Mouse (Mus musculus) mouse embryonic stem cell (cell line): Measurements from ENCODE around the gene Pafah1b1.

Source experiments
- in situ Hi-C, 2 experiments: fragments of 300-500 bp; cut with MboI; formaldehyde crosslinking; loops; 1 replicate in 1 of 2; 3 replicates in 1 of 2; pipeline ENCODE4 v1.14.3; 2019 to 2020; ENCODE audit warnings: low sequenced_read_pairs in 2 of 2, low pct_unique_long_range_greater_than_20kb in 1 of 2, mixed read lengths in 1 of 2; ENCODE audit not compliant: unreplicated experiment in 1 of 2

Gene Pafah1b1

DNA sequence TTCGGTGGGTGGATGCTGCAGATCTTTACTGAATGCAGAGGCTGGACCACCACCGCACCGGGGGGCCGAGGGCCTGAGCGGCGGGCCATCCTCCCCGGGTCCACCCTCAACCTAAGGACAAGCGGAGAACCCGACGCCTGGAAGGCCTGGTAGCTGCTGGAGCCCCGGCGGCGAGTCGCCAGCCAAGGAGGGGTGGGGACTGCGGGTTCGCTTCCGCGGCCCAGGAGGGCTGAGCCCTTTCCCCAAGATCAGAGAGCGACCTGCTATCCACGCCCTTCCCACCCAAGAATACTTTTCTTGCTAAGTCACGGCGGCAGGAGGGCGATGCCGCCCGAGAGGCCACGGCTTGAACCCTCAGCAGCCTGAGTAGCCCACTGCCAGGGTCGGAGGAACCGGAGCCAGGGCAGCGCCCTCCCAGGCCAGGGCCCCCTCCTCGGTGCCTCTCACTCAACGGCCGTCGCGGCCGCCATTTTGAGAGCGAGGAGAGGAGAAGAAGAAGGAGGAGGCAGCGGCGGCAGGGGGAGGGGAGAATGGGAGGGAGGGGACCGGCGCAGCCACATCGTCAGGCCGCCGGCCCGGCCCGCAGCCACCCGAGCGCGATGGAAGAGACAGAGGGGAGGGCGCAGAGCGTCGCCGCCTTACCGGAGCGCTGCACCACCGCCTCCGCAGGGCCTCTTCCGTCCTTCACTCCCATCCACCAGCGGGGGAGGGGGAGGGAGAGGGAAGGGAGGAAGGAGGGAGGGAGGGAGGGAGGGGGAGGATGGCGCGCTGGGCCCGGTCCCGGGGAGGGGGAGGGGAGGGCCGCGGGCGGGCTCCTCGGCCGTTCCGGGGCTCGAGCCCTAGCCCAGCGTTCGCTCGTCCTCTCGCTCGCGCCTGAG is 874 bp downstream of the Pafah1b1 start:
- in situ Hi-C loops = no loop called here

DNA sequence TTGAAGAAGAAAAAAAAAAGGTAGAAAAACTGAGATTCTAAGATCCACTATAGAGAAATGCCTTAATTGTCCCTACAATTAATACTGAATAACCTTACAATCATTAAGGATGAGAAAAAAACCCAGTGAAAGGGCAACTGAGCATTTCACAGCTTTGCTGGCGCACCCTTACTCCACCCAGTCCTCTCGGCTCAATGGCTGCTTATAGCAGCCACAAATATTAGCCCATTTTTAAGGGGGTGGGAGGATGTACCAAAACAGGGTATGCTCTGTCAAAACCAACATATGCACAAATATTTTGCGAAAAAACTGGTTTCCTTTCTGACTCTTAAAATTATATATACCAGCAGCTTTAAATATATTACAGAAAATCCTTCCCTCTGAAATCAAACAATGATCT is 2.5 kb downstream of the Pafah1b1 start:
- in situ Hi-C loops = no loop called here

DNA sequence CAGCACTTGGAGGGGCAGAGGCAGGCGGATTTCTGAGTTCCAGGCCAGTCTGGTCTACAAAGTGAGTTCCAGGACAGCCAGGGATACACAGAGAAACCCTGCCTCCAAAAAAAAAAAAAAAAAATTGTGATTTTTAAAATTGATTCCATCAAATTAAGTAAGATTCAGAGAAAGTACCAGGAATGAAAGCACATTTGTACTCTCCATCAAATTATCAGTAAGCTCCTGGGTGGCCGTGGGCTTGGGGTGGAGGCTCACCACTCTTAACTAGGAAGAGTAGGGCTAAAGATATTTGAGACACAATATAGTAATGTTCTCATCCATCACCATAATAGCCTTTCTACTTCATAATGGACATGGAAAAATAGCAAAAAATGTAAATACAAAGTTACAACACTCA is 3.3 kb downstream of the Pafah1b1 start:
- in situ Hi-C loops = no loop called here

DNA sequence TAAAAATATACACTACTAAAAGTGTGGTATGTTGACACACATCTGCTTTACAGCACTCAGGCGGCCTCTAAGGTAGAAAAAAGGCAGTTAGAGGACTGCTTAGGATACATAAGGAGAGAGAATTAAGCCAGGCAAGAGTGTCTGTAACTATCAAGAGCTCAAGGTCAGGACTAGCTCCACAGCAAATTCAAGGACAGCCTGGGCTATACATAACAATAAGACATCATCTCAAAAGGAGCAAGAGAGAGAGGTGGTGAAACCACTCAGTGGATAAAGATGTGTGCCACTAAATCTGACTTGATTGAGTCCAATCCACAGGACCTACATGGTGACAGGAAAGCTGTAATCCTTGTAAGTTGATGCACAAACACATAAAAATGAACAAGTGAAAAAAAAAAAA is 3.8 kb downstream of the Pafah1b1 start:
- in situ Hi-C loops = no loop called here

DNA sequence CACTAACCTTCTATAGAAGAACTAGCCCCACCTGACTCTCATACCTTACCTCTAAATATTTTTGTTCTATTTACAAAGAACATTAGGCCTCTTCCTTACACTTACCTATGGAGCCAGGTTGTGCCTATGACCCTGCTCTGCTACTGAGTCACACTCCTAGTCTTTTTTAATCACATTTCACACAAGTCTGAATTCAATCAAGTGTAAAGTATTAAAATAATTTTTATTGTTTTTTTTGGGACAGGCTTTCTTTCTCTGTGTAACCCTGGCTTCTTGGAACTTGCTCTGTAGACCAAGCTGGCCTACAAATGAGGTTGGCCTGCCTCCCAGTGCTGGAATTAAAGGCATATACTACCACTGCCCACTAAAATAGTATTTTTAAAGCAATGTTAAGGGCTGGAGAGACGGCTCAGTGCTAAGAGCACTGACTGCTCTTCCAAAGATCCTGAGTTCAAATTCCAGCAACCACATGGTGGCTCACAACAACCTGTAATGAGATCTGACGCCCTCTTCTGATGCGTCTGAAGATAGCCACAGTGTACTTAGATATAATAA is 8.4 kb downstream of the Pafah1b1 start:
- in situ Hi-C loops = no loop called here

DNA sequence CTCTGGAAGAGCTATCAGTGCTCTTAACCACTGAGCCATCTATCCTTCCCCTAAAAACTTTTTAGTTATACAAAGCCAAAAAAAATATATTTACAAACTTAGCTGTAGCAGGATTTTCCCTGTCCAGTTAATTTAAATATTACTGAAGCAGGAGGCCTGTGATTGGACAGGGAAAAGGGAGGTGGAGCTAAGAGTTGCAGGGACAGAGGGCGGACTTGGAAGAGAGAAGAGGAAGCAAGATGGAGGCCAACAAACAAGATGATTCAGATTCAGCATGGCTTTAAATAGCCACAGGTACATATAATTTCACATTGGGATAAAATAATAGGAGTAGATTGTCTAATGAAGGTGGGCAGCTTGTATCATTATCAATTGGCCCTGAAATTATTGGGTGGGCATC is 13.8 kb downstream of the Pafah1b1 start:
- in situ Hi-C loops = no loop called here

DNA sequence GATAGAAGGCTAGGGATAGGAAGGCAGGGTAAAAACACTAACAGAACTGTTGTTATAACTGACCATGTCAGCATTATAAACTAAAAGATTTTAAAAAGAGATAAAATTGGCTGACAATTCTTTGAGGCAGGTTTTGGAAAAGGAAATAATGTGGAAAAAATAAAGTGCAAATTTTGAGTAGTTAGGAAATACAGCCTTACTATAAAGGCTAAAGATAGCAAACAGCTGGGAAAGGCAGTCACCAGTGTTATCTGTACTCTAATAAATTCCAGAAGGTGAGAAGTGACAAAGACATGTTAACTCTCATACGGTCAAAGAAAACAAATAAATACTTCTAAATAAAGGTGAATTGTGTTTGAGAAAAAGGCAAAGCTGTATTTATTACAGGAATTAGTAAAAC is 15.7 kb downstream of the Pafah1b1 start:
- in situ Hi-C loops = no loop called here

DNA sequence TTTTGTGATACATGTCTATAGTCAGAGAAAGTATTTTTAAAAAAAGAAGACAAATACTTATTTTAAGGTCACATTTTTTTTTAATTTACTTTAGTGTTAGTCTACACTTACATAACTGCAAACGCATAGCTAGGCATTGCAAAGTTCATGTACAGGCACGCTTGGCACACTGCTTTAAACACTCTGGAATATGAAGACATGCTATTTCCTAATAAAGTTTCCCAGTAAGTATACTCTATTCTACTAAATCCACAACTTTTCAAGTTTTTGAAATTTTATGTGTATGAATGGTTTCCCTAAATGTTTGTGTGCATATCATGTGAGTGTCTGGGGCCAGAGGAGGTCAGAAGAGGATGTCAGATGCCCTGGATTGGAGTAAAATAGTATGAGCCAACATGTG is 20.4 kb downstream of the Pafah1b1 start:
- in situ Hi-C loops = no loop called here

DNA sequence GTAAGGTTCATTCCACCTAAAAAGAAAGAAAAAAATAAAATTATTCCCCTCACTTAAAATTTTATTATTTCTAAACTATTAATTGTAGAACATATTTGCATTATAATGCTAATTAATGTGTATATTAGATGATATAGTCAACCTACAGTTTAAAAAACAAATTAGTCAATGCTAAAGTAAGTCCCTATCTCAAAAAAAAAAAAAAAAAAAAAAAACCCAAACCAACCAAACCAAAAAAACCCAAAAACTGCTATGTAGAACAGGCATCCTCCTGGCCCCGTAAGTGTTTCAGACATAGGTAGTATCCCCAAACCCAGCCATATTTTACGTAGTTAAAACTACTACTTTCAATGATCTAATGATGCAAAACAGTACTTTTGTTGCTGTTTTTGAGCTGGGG is 25.0 kb downstream of the Pafah1b1 start:
- in situ Hi-C loops = no loop called here

DNA sequence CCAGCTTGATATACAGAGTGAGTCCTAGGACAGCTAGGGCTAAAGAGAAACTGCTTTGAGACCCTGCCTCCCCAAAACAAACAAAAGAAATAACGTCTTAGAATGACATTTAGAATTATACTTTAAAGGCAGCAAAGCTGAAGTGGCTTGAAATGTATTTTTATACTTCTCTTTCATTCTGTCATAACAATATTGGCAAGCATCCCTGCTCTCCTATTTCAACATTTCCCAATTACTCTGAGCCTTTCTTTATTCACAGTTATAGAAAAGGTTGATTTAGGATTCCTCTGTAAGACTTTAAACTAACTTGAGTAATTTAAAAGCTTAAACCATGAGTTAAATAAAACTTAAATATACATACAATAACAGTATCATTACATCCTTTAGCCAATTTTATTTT is 32.3 kb downstream of the Pafah1b1 start:
- in situ Hi-C loops = no loop called here

DNA sequence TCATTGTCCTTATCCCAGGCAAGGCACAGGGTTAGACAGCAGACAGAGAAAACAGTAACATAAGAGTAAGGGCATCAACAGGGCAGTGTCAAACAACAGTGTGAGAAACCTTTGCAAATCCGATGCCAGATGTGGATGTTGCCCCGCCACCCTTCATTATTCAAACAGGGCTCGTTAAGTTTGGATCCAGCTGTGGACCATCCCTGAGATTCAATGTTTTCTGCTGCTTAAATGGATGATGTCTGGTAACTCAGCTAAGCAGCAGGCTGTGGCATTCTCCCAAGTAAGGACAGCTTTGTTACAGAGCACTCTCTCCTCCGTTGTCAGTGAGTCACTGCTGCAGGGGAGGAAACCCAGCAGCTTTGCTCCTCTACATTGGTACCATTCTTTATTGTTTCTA is 49.3 kb downstream of the Pafah1b1 start:
- in situ Hi-C loops = no loop called here

DNA sequence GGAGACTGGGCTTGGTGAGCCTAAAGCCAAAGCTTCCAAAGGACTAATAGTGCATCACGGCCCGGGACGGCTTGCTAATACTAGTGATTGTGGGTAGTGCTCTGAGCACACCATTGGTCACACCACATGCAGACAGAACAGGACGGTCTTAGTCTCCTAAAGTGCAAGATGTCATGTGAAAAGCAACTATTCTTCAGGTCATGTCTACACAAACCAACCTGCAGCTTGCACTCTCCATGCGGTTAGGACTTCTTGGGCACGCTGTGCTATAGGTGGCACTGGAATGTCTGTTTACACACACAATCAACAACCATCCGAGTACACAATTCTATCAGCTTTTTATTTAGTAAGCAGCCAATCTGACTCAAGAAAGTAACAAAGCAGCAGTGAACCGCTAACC is 49.8 kb downstream of the Pafah1b1 start:
- in situ Hi-C loops = loop anchor here in 1 of 2 experiments (25.0 kb wide), 1 partner anchor 813 kb away; the partner anchor contains the start of gene Prpf8

DNA sequence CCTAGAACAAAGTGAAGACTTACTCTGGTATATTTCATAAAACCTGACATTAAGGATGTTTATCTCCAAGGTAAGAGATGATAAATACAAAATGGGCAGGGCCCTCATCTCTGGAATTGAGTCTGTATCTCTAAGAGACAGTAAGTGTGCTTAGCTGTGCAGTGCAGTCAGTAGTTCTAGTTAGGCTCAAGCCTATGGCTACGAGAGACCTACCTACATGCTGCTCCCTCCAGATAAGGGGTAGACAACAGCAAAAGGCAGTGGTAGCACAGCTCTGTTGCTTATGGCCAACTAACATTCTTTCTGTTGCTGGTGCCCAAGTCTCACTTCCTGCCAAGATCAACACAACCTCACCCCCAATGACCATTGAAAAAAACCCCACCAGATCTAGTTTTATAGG is 50.9 kb downstream of the Pafah1b1 start:
- in situ Hi-C loops = loop anchor here in 1 of 2 experiments (25.0 kb wide), 1 partner anchor 814 kb away; the partner anchor contains the start of gene Prpf8

DNA sequence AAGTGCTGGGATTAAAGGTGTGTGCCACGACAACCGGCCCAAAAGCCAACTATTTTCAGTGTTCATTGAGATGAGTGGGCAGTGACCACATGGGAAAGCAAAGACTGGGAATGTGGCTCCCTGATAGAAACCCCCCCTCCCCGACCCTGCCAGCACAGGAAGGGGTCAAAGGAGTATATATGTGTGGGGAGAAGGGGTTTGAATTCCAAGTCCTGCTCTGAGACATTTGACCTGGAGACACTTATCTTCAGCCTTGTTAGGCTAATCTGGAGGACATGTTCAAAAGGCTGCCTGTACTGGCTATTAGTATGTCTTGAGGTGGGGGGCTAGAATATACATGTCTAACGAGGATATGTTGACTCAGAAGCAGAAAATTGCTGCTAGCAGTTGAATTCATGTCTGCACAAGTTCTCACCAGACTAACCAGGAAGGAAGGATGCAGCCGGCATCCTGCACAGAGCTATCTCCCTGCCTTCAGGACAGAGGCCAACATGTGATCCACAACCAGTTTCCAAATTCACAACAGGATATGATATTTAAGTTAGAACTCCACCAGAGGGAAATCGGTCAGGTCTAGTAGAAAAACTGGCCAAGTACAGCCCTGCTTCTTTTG is 51.5 kb downstream of the Pafah1b1 start:
- in situ Hi-C loops = loop anchor here in 1 of 2 experiments (25.0 kb wide), 1 partner anchor 814 kb away; the partner anchor contains the start of gene Prpf8

DNA sequence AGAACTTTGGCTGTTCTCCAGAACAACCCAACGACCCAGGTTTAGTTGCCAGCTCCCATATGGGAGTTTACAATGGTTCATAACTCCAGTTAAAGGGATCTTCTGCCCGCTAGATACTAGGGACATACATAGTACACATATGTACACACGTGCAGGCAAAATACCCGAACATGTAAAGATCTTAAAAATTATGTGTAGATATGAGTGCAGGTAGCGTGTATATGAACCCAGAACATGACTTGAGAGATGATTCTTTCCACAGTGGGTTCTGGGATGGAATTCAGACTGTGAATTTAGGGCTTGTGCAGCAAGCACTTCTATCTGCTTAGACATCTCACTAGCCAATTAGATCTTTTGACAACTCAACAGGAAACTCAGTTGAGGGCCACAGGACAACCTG is 52.6 kb downstream of the Pafah1b1 start:
- in situ Hi-C loops = loop anchor here in 1 of 2 experiments (25.0 kb wide), 1 partner anchor 815 kb away; the partner anchor contains the start of gene Prpf8

DNA sequence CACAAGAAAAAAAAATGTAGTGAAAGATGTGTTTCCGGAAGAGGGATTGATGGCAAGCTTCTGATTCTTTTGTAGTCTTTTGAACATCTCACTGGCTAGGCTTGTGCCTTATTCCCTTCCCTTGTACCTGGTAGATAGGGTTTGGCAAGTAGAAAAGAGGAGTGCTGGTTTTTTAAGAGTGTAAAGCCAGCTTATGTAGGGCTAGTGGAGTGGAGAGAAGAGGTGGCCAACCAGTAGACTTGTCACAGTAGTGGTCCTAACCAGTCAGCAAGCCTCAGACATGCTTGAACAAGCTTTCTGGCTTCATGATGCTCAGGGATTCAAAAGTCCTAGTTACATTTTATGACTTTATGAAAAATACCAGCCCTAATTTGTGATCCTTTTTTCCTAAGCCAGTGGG is 53.5 kb downstream of the Pafah1b1 start:
- in situ Hi-C loops = loop anchor here in 1 of 2 experiments (25.0 kb wide), 1 partner anchor 816 kb away; the partner anchor contains the start of gene Prpf8

DNA sequence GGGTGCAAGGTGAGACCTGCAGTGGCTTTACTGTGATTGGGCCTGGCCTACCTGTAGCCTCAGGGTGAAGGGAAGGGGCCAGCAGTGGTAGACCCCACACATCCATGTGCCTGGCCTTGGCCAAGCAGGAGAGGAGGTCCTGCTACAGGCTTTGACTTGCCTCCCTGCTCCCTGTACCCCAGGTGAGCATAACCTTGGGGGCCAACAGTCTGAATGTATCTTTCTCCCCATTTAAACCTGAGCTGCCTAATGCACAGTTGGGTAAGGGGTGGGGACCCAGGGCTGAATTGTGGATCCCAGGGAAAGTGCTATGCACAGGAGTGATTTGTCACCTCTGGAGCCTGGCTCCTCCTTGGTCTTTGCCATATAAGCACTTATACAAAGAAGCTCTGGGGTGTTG is 54.3 kb downstream of the Pafah1b1 start:
- in situ Hi-C loops = loop anchor here in 1 of 2 experiments (25.0 kb wide), 1 partner anchor 817 kb away; the partner anchor contains the start of gene Prpf8

DNA sequence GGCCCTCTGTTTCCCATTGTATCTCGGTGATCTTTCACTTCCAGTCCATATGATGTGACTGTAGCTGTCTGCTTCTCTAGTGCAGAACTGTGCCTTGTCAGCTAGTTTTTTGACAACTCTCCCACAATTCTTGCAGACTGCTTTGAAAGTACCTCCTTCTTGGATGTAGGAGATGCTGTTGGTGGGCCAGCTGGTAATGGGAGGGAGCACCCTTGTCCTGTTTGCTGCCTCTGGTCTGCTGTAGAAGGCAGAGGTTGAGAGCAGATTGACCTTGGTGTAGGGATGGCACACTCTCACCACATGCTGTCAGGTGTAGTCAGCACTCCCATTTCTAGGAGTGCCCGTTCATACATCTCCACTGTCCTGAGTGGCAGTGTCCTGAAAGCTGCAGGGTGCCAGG is 55.5 kb downstream of the Pafah1b1 start:
- in situ Hi-C loops = loop anchor here in 1 of 2 experiments (25.0 kb wide), 1 partner anchor 818 kb away; the partner anchor contains the start of gene Prpf8

DNA sequence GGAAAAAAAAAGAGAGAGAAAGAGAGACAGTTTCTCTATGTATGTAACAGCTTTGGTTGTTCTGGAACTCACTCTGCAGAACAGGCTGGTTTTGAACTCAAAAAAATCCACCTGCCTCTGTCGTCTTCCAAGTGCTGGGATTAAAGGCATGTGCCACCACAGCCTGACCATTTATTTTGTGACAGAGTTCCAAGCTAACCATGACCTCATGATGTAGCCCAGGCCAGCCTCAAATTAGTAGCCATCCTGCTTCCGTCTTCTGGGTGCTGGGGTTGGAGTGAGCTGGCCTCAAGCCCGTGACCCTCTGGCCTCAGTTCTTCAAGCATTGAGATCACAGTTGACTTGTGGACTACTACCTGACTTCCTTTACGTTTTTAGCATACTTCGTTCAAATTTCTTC is 56.0 kb downstream of the Pafah1b1 start:
- in situ Hi-C loops = loop anchor here in 1 of 2 experiments (25.0 kb wide), 1 partner anchor 819 kb away; the partner anchor contains the start of gene Prpf8
